Mouse (Mus musculus): ENCODE measurements at regions not wholly inside any gene's neighbourhood (a gene's known extent, or its start where the extent isn't known, plus 50 kb on each side); places are given as distances from the start of the nearest gene placed in this dataset.

DNA sequence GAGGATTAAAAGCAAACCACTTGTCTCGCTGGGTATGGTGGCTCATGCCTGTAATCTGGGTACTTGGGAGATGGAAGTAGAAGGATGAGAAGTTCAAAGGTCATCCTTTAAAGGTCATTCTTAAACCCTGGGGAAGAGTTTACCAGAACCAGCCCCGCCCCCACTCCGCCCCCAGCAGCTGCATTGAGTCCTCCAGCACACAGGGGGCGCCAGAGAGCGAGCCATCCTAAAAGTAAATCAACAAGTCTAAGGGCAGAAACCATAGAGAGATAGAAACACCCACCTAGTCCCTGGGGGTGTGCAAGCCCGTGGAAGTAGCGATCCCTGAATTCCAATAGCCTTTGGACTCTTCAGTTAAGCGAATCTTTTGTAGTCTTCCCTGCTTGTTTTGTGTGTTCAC, 201.1 kb downstream of the Prex1 start:
- TF ChIP-seq POLR2A (IDR thresholded peaks at IDR 0.05; ENCODE audit: borderline replicate concordance, extremely low read depth, low read depth, low read length) (no peak), CTCF (IDR thresholded peaks at IDR 0.05; ENCODE audit: insufficient read depth, low read length) (no peak)
